Mouse (Mus musculus): ENCODE data around the gene Zhx3.

DNA sequence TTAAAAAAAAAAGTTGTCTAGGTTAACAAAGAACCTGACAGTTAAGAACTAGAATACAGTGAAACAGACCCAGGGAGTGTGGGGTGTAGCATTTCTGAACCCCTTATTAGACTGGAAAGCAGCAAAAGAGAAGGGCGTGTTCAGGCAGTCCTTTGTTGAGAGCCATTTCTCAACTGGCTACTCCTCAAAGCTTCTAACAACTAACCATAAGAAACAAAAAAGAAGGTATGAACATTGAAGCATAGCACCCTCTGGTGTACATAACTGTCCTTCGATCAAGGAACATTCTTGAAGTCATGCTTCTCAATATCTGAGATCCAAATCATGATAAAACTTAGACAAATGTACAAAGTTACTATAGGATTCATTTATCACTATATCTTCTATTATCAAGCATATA, 79.7 kb downstream of the Zhx3 start:
- TF ChIP-seq CTCF (IDR thresholded peaks at IDR 0.05; ENCODE audit: low read depth) (no peak), EP300 (IDR thresholded peaks at IDR 0.05; ENCODE audit: low read depth) (no peak)
